Mouse (Mus musculus) MEL (cell line): ENCODE data around the gene Lama5. TPM values are rescaled to one million over a fixed set of nuclear protein-coding genes. Genes with fewer than 3 reads are reported as not detected.

ENCODE experiments used
- DNase-seq: peaks from one replicate; pipeline ENCODE4 v3.0.0; 2011; ENCODE audit warnings: low read depth, low spot score
- H3K27ac ChIP-seq: 2 replicates; pipeline ENCODE4 v1.5.1; 2012; ENCODE audit warnings: low read depth, mild to moderate bottlenecking, control low read depth, low read length, moderate library complexity; ENCODE audit not compliant: control insufficient read depth
- H3K27me3 ChIP-seq, 2 experiments: fragments of 150-350 bp in 1 of 2; sonication (generic) in 1 of 2; 2 replicates each; pipeline ENCODE4 v1.6.1; 2012; ENCODE audit warnings: low read length in 2 of 2, mild to moderate bottlenecking in 2 of 2, improper control_type of control experiment in 1 of 2, moderate library complexity in 1 of 2; ENCODE audit not compliant: insufficient read depth in 2 of 2, control insufficient read depth in 1 of 2
- H3K36me3 ChIP-seq, 2 experiments: 2 replicates each; pipeline ENCODE4 v1.6.1; 2012 to 2014; ENCODE audit warnings: low read length in 2 of 2, improper control_type of control experiment in 1 of 2, inconsistent platforms in 1 of 2, mild to moderate bottlenecking in 1 of 2; ENCODE audit not compliant: insufficient read depth in 2 of 2, control insufficient read depth in 1 of 2
- H3K4me1 ChIP-seq, 2 experiments: fragments of 150-350 bp in 1 of 2; sonication (generic) in 1 of 2; 2 replicates each; pipeline ENCODE4 v1.6.1; 2012; ENCODE audit warnings: low read length in 2 of 2, improper control_type of control experiment in 1 of 2, mild to moderate bottlenecking in 1 of 2; ENCODE audit not compliant: insufficient read depth in 2 of 2, control insufficient read depth in 1 of 2
- H3K4me3 ChIP-seq, 2 experiments: fragments of 150-350 bp in 1 of 2; sonication (generic) in 1 of 2; 2 replicates each; pipeline ENCODE4 v1.5.1; 2012; ENCODE audit warnings: low read depth in 2 of 2, low read length in 2 of 2, mild to moderate bottlenecking in 2 of 2, moderate library complexity in 2 of 2, control low read depth in 1 of 2, improper control_type of control experiment in 1 of 2; ENCODE audit not compliant: control insufficient read depth in 1 of 2, insufficient read depth in 1 of 2
- H3K79me2 ChIP-seq: 2 replicates; pipeline ENCODE4 v1.6.1; 2012; ENCODE audit warnings: mild to moderate bottlenecking, low read length, moderate library complexity; ENCODE audit not compliant: control insufficient read depth, poor library complexity, insufficient read depth
- H3K9ac ChIP-seq: 2 replicates; pipeline ENCODE4 v1.6.1; 2012; ENCODE audit warnings: low read depth, mild to moderate bottlenecking, control low read depth, low read length, moderate library complexity; ENCODE audit not compliant: control insufficient read depth, poor library complexity, severe bottlenecking
- H3K9me3 ChIP-seq: fragments of 150-350 bp; sonication (generic); replicated peaks from 2 replicates; pipeline ENCODE4 v1.6.1; 2012; ENCODE audit warnings: mild to moderate bottlenecking, low read length, improper control_type of control experiment, moderate library complexity; ENCODE audit not compliant: insufficient read depth
- CHD2 ChIP-seq: IDR thresholded peaks from 2 replicates; pipeline ENCODE4 v1.6.1; 2011; ENCODE audit warnings: low read length, improper control_type of control experiment
- CTCF ChIP-seq, 3 experiments: IDR thresholded peaks in 2 of 3; conservative IDR thresholded peaks in 1 of 3; 2 replicates each; pipeline ENCODE4 v1.5.1; 2011 to 2012; ENCODE audit warnings: low read length in 3 of 3, low read depth in 2 of 3, mild to moderate bottlenecking in 2 of 3, improper control_type of control experiment in 1 of 3, inconsistent platforms in 1 of 3, mixed read lengths in 1 of 3, moderate library complexity in 1 of 3; ENCODE audit not compliant: control insufficient read depth in 1 of 3, insufficient read depth in 1 of 3, poor library complexity in 1 of 3, severe bottlenecking in 1 of 3
- EP300 ChIP-seq, 2 experiments: IDR thresholded peaks; 2 replicates each; pipeline ENCODE4 v1.6.1; 2011; ENCODE audit warnings: improper control_type of control experiment in 2 of 2, low read length in 2 of 2, low read depth in 1 of 2, mild to moderate bottlenecking in 1 of 2
- GATA1 ChIP-seq: IDR thresholded peaks from 2 replicates; pipeline ENCODE4 v1.6.1; 2011; ENCODE audit warnings: low read depth, low read length, improper control_type of control experiment
- MAX ChIP-seq: IDR thresholded peaks from 2 replicates; pipeline ENCODE4 v1.6.1; 2011; ENCODE audit warnings: low read length, improper control_type of control experiment
- MAZ ChIP-seq: IDR thresholded peaks from 2 replicates; pipeline ENCODE4 v1.6.1; 2012; ENCODE audit warnings: low read depth, mild to moderate bottlenecking, inconsistent platforms, low read length, improper control_type of control experiment
- MXI1 ChIP-seq: IDR thresholded peaks from 2 replicates; pipeline ENCODE4 v1.6.1; 2011; ENCODE audit warnings: mild to moderate bottlenecking, low read depth, low read length, improper control_type of control experiment
- NELFE ChIP-seq: IDR thresholded peaks from 2 replicates; pipeline ENCODE4 v1.6.1; 2011; ENCODE audit warnings: low read depth, low read length, improper control_type of control experiment
- NRF1 ChIP-seq: IDR thresholded peaks from 2 replicates; pipeline ENCODE4 v1.6.1; 2014; ENCODE audit warnings: low read depth, mild to moderate bottlenecking, inconsistent platforms, low read length, improper control_type of control experiment, moderate library complexity; ENCODE audit not compliant: poor library complexity, insufficient read depth, severe bottlenecking
- POLR2A ChIP-seq, 2 experiments: IDR thresholded peaks; 2 replicates each; pipeline ENCODE4 v1.6.1; 2011 to 2012; ENCODE audit warnings: low read length in 2 of 2, mild to moderate bottlenecking in 2 of 2, control low read depth in 1 of 2, improper control_type of control experiment in 1 of 2, low read depth in 1 of 2, moderate library complexity in 1 of 2; ENCODE audit not compliant: control insufficient read depth in 1 of 2, insufficient read depth in 1 of 2, poor library complexity in 1 of 2
- RAD21 ChIP-seq: IDR thresholded peaks from 2 replicates; pipeline ENCODE4 v1.6.1; 2011; ENCODE audit warnings: mild to moderate bottlenecking, low read depth, low read length, improper control_type of control experiment
- RCOR1 ChIP-seq: IDR thresholded peaks from 2 replicates; pipeline ENCODE4 v1.6.1; 2012; ENCODE audit warnings: low read depth, mild to moderate bottlenecking, inconsistent platforms, low read length, improper control_type of control experiment
- SIN3A ChIP-seq: IDR thresholded peaks from 2 replicates; pipeline ENCODE4 v1.6.1; 2012; ENCODE audit warnings: low read length, improper control_type of control experiment, inconsistent platforms
- TAL1 ChIP-seq: IDR thresholded peaks from 2 replicates; pipeline ENCODE4 v1.6.1; 2012; ENCODE audit warnings: mild to moderate bottlenecking, inconsistent platforms, low read length, moderate library complexity, mixed read lengths
- TBP ChIP-seq: IDR thresholded peaks from 2 replicates; pipeline ENCODE4 v1.8.0; 2011; ENCODE audit warnings: low read depth, low read length, improper control_type of control experiment
- TCF12 ChIP-seq: IDR thresholded peaks from 2 replicates; pipeline ENCODE4 v1.6.1; 2014; ENCODE audit warnings: low read depth, mild to moderate bottlenecking, inconsistent platforms, low read length, improper control_type of control experiment, moderate library complexity
- polyA plus RNA-seq, 2 experiments: library from polyadenylated mRNA; stranded (reverse) in 1 of 2; unstranded in 1 of 2; fragments of >175 nt in 1 of 2; fragments of >200 nt in 1 of 2; gene quantifications; 2 replicates each; pipeline versions ENCODE4 v1.2.1 to v1.2.4; 2012; ENCODE audit warnings: low replicate concordance in 2 of 2, low read depth in 1 of 2; ENCODE audit not compliant: insufficient read length in 2 of 2, insufficient read depth in 1 of 2, missing spikeins in 1 of 2
- total RNA-seq: library from RNA; depleted of rRNA; stranded (reverse); fragments of 300-350 nt; gene quantifications from 2 replicates; pipeline ENCODE4 v1.2.3, GENCODE M21; 2012

The Lama5 gene
- total and polyA plus RNA-seq, 3 experiments, result 6.1 to 14.6 TPM; not detected in 1

DNA sequence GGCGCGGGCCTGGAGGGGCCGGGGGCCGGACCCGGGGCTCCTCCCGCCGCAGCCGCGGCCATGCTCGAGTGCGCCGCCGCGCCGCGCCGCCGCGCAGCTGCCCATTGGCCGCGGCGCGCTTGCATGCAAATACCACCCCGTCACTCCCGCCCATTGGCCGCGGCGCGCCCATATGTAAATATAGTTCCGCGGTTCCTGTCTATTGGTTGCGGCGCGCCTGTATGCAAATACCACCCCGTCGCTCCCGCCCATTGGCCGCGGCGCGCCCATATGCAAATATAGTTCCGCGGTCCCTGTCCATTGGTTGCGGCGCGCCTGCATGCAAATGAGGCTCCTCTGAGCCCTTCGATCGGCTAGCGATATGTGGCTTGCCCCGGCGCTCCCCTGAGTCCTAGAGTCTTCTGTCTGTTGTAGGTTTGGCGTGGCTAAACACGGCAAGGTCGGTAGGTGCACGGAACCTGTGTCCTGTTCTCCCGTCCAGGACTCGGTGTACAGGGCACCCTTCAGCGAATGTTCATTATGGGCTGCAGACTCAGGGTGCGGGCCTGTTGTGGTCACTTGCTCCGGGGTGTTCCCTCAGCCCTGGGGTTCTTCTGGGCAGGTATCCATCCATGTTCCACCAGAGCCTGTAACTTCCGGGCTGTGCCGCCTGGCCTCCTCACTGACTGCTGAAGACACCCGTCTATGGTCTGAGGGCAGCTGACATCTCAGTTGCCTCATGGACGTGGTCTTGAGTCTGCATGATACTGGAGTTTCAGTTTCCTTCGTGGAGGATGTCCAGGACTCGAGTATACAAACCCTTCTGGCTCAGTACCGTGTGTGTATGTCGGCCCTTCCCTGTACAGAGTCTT lies 48.0 kb upstream of the Lama5 start, which contains the start of gene Cables2:
Cables2 (minus strand) TSS at position 103 of the 851 bp plus-strand sequence.
- peaks cover 6 to 21% of the 10 kb centered on the region in 2 experiments for H3K4me1 ChIP-seq
- TF ChIP-seq SIN3A (peak; percentile 52), CTCF (IDR thresholded peaks at IDR 0.05 in 2 of 3, conservative IDR thresholded peaks at IDR 0.05 in 1 of 3; ENCODE audit: control insufficient read depth in 1 of 3, insufficient read depth in 1 of 3, low read depth in 2 of 3, low read length in 3 of 3, poor library complexity in 1 of 3, severe bottlenecking in 1 of 3) (0 out of 6 replicates have a peak, but pooled peaks of 1 of the 3 experiments have one; percentile 16), CHD2 (peak; percentile 58), POLR2A (IDR thresholded peaks at IDR 0.05; ENCODE audit: control insufficient read depth in 1 of 2, insufficient read depth in 1 of 2, low read depth in 1 of 2, low read length in 2 of 2, poor library complexity in 1 of 2) (peak in 1 of 2 experiments; percentile 40; a peak in 1 of 4 replicates), MXI1 (peak; percentile 33; the same call in 1 of the 2 replicates), RCOR1 (peak; percentile 64), EP300 (IDR thresholded peaks at IDR 0.05; ENCODE audit: low read depth in 1 of 2, low read length in 2 of 2) (peak in 1 of 2 experiments; percentile 97; a peak in 2 of 4 replicates), MAX (no peak), TBP (no peak), RAD21 (no peak), NRF1 (peak; percentile 69), GATA1 (peak; percentile 84), TCF12 (no peak), NELFE (peak; percentile 34), MAZ (0 out of 2 replicates have a peak, but pooled peaks have one; percentile 52)
- H3K36me3 ChIP-seq, result peaks cover 0 to 3% of the 10 kb centered on the region in 2 experiments; a peak in 1 of 4 replicates

DNA sequence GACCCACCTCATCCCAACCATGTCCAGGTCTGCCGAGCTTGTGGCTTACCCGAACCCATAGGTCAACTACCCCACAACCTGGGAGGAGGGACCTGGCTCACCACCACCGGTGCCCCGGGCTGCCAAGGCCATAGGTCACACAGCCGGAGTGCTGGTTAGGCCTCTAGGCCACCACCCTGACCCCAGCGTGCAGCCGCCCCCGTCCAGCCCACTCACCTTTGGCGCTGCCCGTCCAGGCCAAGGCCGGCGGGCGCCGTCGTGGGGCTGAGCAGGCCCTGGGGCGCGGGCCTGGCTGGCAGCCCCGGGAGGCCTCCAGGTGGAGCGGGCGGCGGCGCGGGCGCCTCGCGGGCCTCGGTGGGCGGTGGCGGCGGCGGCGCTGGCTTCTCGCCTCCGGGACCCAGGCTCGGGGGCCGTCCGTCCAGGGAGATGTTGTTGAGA lies 47.2 kb upstream of the Lama5 start:
- peaks cover 1 to 3% of the 10 kb centered on the region in 2 experiments; a peak in 2 of 4 replicates for H3K36me3 ChIP-seq
- peaks cover 6 to 21% of the 10 kb centered on the region in 2 experiments for H3K4me1 ChIP-seq
- no peak overlapping the region for H3K27ac ChIP-seq
- no peaks in the 10 kb centered on the region for H3K9me3 ChIP-seq
- H3K4me3 ChIP-seq, result peak overlapping the region; percentile 69 to 93
- peaks cover 8% of the 10 kb centered on the region for H3K79me2 ChIP-seq
- peak; percentile 34 for DNase-seq
- H3K9ac ChIP-seq, result peak overlapping the region; percentile 88
- no peak for TF ChIP-seq TAL1
- no peaks in the 10 kb centered on the region for H3K27me3 ChIP-seq

More for the DNA sequence above, 48.0 kb upstream of the Lama5 start, which contains the start of gene Cables2:
- Histone ChIP-seq H3K27ac (peak within 1 kb of the TSS; percentile 18; the same call in 1 of the 2 replicates), H3K79me2 (peaks cover 8% of the 10 kb centered on the region), H3K9ac (peak within 1 kb of the TSS; percentile 88), H3K9me3 (no peaks in the 10 kb centered on the region), H3K27me3 (no peaks in the 10 kb centered on the region), H3K4me3 (peak within 1 kb of the TSS; percentile 69 to 93)
- peak; percentile 99 for DNase-seq
